Mouse (Mus musculus) cortical plate, adult 2 months (tissue): ENCODE measurements at regions not wholly inside any gene's neighbourhood (a gene's known extent, or its start where the extent isn't known, plus 50 kb on each side); places are given as distances from the start of the nearest gene placed in this dataset.

Experiments used
- CTCF ChIP-seq: fragments of 200-500 bp; IDR thresholded peaks from 2 replicates; pipeline ENCODE4 v1.5.1; 2011; ENCODE audit warnings: mild to moderate bottlenecking, control low read depth, low read length; ENCODE audit not compliant: insufficient read depth; ENCODE audit errors: extremely low read depth
- POLR2A ChIP-seq: fragments of 200-500 bp; IDR thresholded peaks from 2 replicates; pipeline ENCODE4 v1.6.1; 2011; ENCODE audit warnings: mild to moderate bottlenecking, low read length, control low read depth; ENCODE audit not compliant: insufficient read depth; ENCODE audit errors: extremely low read depth

GRCm38 (mm10) chr9:31999760-32000159 lies 86.5 kb upstream of the Barx2 start:
- TF ChIP-seq POLR2A, result no peak
- TF ChIP-seq CTCF, result no peak
